Mouse (Mus musculus): ENCODE results near the gene Ksr2. TPM values are rescaled to one million over a fixed set of nuclear protein-coding genes. Genes with fewer than 3 reads are reported as not detected.
"Not testable (repeated sequence)": the region's sequence is repeated elsewhere in the genome, so short reads cannot be mapped to it uniquely, and the experiment has no call there.

Gene Ksr2
- 10 to 100 TPM; 10.6 to 11.1 TPM for total RNA-seq (2021)
- long read RNA-seq, experiment 1, partial matches to known transcripts, result 0 of 7 reads
- long read RNA-seq, experiment 1, other reads (novel, unspliced or antisense), result 7 of 7 reads
- long read RNA-seq, experiment 2, partial matches to known transcripts, result 0 of 2 reads
- long read RNA-seq, experiment 2, other reads (novel, unspliced or antisense), result 2 of 2 reads

GRCm38 (mm10) chr5:117413507-117414501, at the start of gene Ksr2:
TSS of gene Ksr2 (plus strand) at chr5:117414000.
- DNase-seq (ENCODE audit: low spot score in 2 of 2), result peak; percentile 10 to 25

- no peak for DNase-seq (ENCODE audit: low spot score in 2 of 2)
These were observed 49.0 kb upstream of the Ksr2 start for GRCm38 (mm10) chr5:117364821-117365220.

GRCm38 (mm10) chr5:117365904-117366561, 47.8 kb upstream of the Ksr2 start:
- no peak for DNase-seq (ENCODE audit: low spot score in 2 of 2)

GRCm38 (mm10) chr5:117367206-117367605, 46.6 kb upstream of the Ksr2 start:
- DNase-seq (ENCODE audit: low spot score in 2 of 2), result no peak

- DNase-seq (ENCODE audit: low spot score in 2 of 2), result no peak
These were observed 43.2 kb upstream of the Ksr2 start for GRCm38 (mm10) chr5:117370592-117370991.

- DNase-seq (ENCODE audit: low spot score in 2 of 2), result no peak
These were observed 40.4 kb upstream of the Ksr2 start for GRCm38 (mm10) chr5:117373418-117373817.

GRCm38 (mm10) chr5:117374372-117375049, 39.3 kb upstream of the Ksr2 start:
- no peak for DNase-seq (ENCODE audit: low spot score in 2 of 2)

GRCm38 (mm10) chr5:117376331-117376761, 37.5 kb upstream of the Ksr2 start:
- no peak for DNase-seq (ENCODE audit: low spot score in 2 of 2)

GRCm38 (mm10) chr5:117377731-117378130, 36.1 kb upstream of the Ksr2 start:
- not testable (repeated sequence) for DNase-seq (ENCODE audit: low spot score in 2 of 2)

GRCm38 (mm10) chr5:117380199-117380598, 33.6 kb upstream of the Ksr2 start:
- no peak for DNase-seq (ENCODE audit: low spot score in 2 of 2)

GRCm38 (mm10) chr5:117381785-117382184, 32.0 kb upstream of the Ksr2 start:
- no peak for DNase-seq (ENCODE audit: low spot score in 2 of 2)

GRCm38 (mm10) chr5:117383198-117383597, 30.6 kb upstream of the Ksr2 start:
- no peak for DNase-seq (ENCODE audit: low spot score in 2 of 2)

GRCm38 (mm10) chr5:117388296-117388751, 25.5 kb upstream of the Ksr2 start:
- DNase-seq (ENCODE audit: low spot score in 2 of 2), result peak; percentile 22 to 32

GRCm38 (mm10) chr5:117388877-117389276, 24.9 kb upstream of the Ksr2 start, which contains the start of gene Rfc5:
TSS of gene Rfc5 (minus strand) at chr5:117389047.
- DNase-seq (ENCODE audit: low spot score in 2 of 2), result peak; percentile 94 to 95

- no peak for DNase-seq (ENCODE audit: low spot score in 2 of 2)
These were observed 22.9 kb upstream of the Ksr2 start for GRCm38 (mm10) chr5:117390895-117391294.

GRCm38 (mm10) chr5:117395834-117396233, 18.0 kb upstream of the Ksr2 start:
- no peak for DNase-seq (ENCODE audit: low spot score in 2 of 2)

- DNase-seq (ENCODE audit: low spot score in 2 of 2), result no peak
These were observed 17.2 kb upstream of the Ksr2 start for GRCm38 (mm10) chr5:117396596-117397014.

- DNase-seq (ENCODE audit: low spot score in 2 of 2), result no peak
These were observed 16.4 kb upstream of the Ksr2 start for GRCm38 (mm10) chr5:117397371-117397770.

GRCm38 (mm10) chr5:117398007-117398550, 15.7 kb upstream of the Ksr2 start:
- DNase-seq (ENCODE audit: low spot score in 2 of 2), result no peak

- DNase-seq (ENCODE audit: low spot score in 2 of 2), result no peak
These were observed 14.5 kb upstream of the Ksr2 start for GRCm38 (mm10) chr5:117399281-117399680.

GRCm38 (mm10) chr5:117403609-117404008, 10.2 kb upstream of the Ksr2 start:
- DNase-seq (ENCODE audit: low spot score in 2 of 2), result no peak
